Mouse (Mus musculus) MEL (cell line): Measurements from ENCODE around the gene Emc3. TPM values are rescaled to one million over a fixed set of nuclear protein-coding genes. Genes with fewer than 3 reads are reported as not detected.
A peak's percentile ranks its signal among the peaks of the same experiment; 100 is the strongest.

Experiments used
- DNase-seq: peaks from one replicate; pipeline ENCODE4 v3.0.0; 2011; ENCODE audit warnings: low read depth, low spot score
- H3K27ac ChIP-seq: 2 replicates; pipeline ENCODE4 v1.5.1; 2012; ENCODE audit warnings: low read depth, mild to moderate bottlenecking, control low read depth, low read length, moderate library complexity; ENCODE audit not compliant: control insufficient read depth
- H3K27me3 ChIP-seq, 2 experiments: fragments of 150-350 bp in 1 of 2; sonication (generic) in 1 of 2; 2 replicates each; pipeline ENCODE4 v1.6.1; 2012; ENCODE audit warnings: low read length in 2 of 2, mild to moderate bottlenecking in 2 of 2, improper control_type of control experiment in 1 of 2, moderate library complexity in 1 of 2; ENCODE audit not compliant: insufficient read depth in 2 of 2, control insufficient read depth in 1 of 2
- H3K36me3 ChIP-seq, 2 experiments: 2 replicates each; pipeline ENCODE4 v1.6.1; 2012 to 2014; ENCODE audit warnings: low read length in 2 of 2, improper control_type of control experiment in 1 of 2, inconsistent platforms in 1 of 2, mild to moderate bottlenecking in 1 of 2; ENCODE audit not compliant: insufficient read depth in 2 of 2, control insufficient read depth in 1 of 2
- H3K4me1 ChIP-seq, 2 experiments: fragments of 150-350 bp in 1 of 2; sonication (generic) in 1 of 2; 2 replicates each; pipeline ENCODE4 v1.6.1; 2012; ENCODE audit warnings: low read length in 2 of 2, improper control_type of control experiment in 1 of 2, mild to moderate bottlenecking in 1 of 2; ENCODE audit not compliant: insufficient read depth in 2 of 2, control insufficient read depth in 1 of 2
- H3K4me3 ChIP-seq, 2 experiments: fragments of 150-350 bp in 1 of 2; sonication (generic) in 1 of 2; 2 replicates each; pipeline ENCODE4 v1.5.1; 2012; ENCODE audit warnings: low read depth in 2 of 2, low read length in 2 of 2, mild to moderate bottlenecking in 2 of 2, moderate library complexity in 2 of 2, control low read depth in 1 of 2, improper control_type of control experiment in 1 of 2; ENCODE audit not compliant: control insufficient read depth in 1 of 2, insufficient read depth in 1 of 2
- H3K79me2 ChIP-seq: 2 replicates; pipeline ENCODE4 v1.6.1; 2012; ENCODE audit warnings: mild to moderate bottlenecking, low read length, moderate library complexity; ENCODE audit not compliant: control insufficient read depth, poor library complexity, insufficient read depth
- H3K9ac ChIP-seq: 2 replicates; pipeline ENCODE4 v1.6.1; 2012; ENCODE audit warnings: low read depth, mild to moderate bottlenecking, control low read depth, low read length, moderate library complexity; ENCODE audit not compliant: control insufficient read depth, poor library complexity, severe bottlenecking
- H3K9me3 ChIP-seq: fragments of 150-350 bp; sonication (generic); replicated peaks from 2 replicates; pipeline ENCODE4 v1.6.1; 2012; ENCODE audit warnings: mild to moderate bottlenecking, low read length, improper control_type of control experiment, moderate library complexity; ENCODE audit not compliant: insufficient read depth
- CHD1 ChIP-seq: IDR thresholded peaks from 2 replicates; pipeline ENCODE4 v1.6.1; 2012; ENCODE audit warnings: low read depth, mild to moderate bottlenecking, inconsistent platforms, low read length, improper control_type of control experiment
- CHD2 ChIP-seq: IDR thresholded peaks from 2 replicates; pipeline ENCODE4 v1.6.1; 2011; ENCODE audit warnings: low read length, improper control_type of control experiment
- CTCF ChIP-seq, 3 experiments: IDR thresholded peaks in 2 of 3; conservative IDR thresholded peaks in 1 of 3; 2 replicates each; pipeline ENCODE4 v1.5.1; 2011 to 2012; ENCODE audit warnings: low read length in 3 of 3, low read depth in 2 of 3, mild to moderate bottlenecking in 2 of 3, improper control_type of control experiment in 1 of 3, inconsistent platforms in 1 of 3, mixed read lengths in 1 of 3, moderate library complexity in 1 of 3; ENCODE audit not compliant: control insufficient read depth in 1 of 3, insufficient read depth in 1 of 3, poor library complexity in 1 of 3, severe bottlenecking in 1 of 3
- E2F4 ChIP-seq: IDR thresholded peaks from 2 replicates; pipeline ENCODE4 v1.6.1; 2011; ENCODE audit warnings: low read depth, low read length, improper control_type of control experiment, borderline replicate concordance
- ELF1 ChIP-seq: IDR thresholded peaks from 2 replicates; pipeline ENCODE4 v1.6.1; 2014; ENCODE audit warnings: low read depth, mild to moderate bottlenecking, inconsistent platforms, low read length, improper control_type of control experiment, moderate library complexity
- EP300 ChIP-seq, 2 experiments: IDR thresholded peaks; 2 replicates each; pipeline ENCODE4 v1.6.1; 2011; ENCODE audit warnings: improper control_type of control experiment in 2 of 2, low read length in 2 of 2, low read depth in 1 of 2, mild to moderate bottlenecking in 1 of 2
- ETS1 ChIP-seq: IDR thresholded peaks from 2 replicates; pipeline ENCODE4 v1.6.1; 2012; ENCODE audit warnings: low read depth, mild to moderate bottlenecking, inconsistent platforms, low read length, improper control_type of control experiment, moderate library complexity
- GATA1 ChIP-seq: IDR thresholded peaks from 2 replicates; pipeline ENCODE4 v1.6.1; 2011; ENCODE audit warnings: low read depth, low read length, improper control_type of control experiment
- JUND ChIP-seq: IDR thresholded peaks from 2 replicates; pipeline ENCODE4 v1.6.1; 2011; ENCODE audit warnings: low read depth, mild to moderate bottlenecking, improper control_type of control experiment, low read length
- MAZ ChIP-seq: IDR thresholded peaks from 2 replicates; pipeline ENCODE4 v1.6.1; 2012; ENCODE audit warnings: low read depth, mild to moderate bottlenecking, inconsistent platforms, low read length, improper control_type of control experiment
- MEF2A ChIP-seq: IDR thresholded peaks from 2 replicates; pipeline ENCODE4 v1.6.1; 2014; ENCODE audit warnings: low read depth, mild to moderate bottlenecking, inconsistent platforms, low read length, improper control_type of control experiment; ENCODE audit not compliant: poor library complexity, insufficient replicate concordance, severe bottlenecking; ENCODE audit errors: extremely low read depth
- MXI1 ChIP-seq: IDR thresholded peaks from 2 replicates; pipeline ENCODE4 v1.6.1; 2011; ENCODE audit warnings: mild to moderate bottlenecking, low read depth, low read length, improper control_type of control experiment
- MYB ChIP-seq: IDR thresholded peaks from 2 replicates; pipeline ENCODE4 v1.6.1; 2011; ENCODE audit warnings: mild to moderate bottlenecking, low read depth, low read length, improper control_type of control experiment
- MYC ChIP-seq: IDR thresholded peaks from 2 replicates; pipeline ENCODE4 v1.6.1; 2011; ENCODE audit warnings: low read depth, mild to moderate bottlenecking, low read length, improper control_type of control experiment, moderate library complexity
- POLR2A ChIP-seq, 2 experiments: IDR thresholded peaks; 2 replicates each; pipeline ENCODE4 v1.6.1; 2011 to 2012; ENCODE audit warnings: low read length in 2 of 2, mild to moderate bottlenecking in 2 of 2, control low read depth in 1 of 2, improper control_type of control experiment in 1 of 2, low read depth in 1 of 2, moderate library complexity in 1 of 2; ENCODE audit not compliant: control insufficient read depth in 1 of 2, insufficient read depth in 1 of 2, poor library complexity in 1 of 2
- POLR2AphosphoS2 ChIP-seq: IDR thresholded peaks from 2 replicates; pipeline ENCODE4 v1.6.1; 2011; ENCODE audit warnings: low read length, improper control_type of control experiment
- POLR2AphosphoS5 ChIP-seq: IDR thresholded peaks from 2 replicates; pipeline ENCODE4 v1.6.1; 2012; ENCODE audit warnings: low read depth, borderline replicate concordance, mild to moderate bottlenecking, inconsistent platforms, low read length, moderate library complexity, mixed read lengths
- SIN3A ChIP-seq: IDR thresholded peaks from 2 replicates; pipeline ENCODE4 v1.6.1; 2012; ENCODE audit warnings: low read length, improper control_type of control experiment, inconsistent platforms
- TCF12 ChIP-seq: IDR thresholded peaks from 2 replicates; pipeline ENCODE4 v1.6.1; 2014; ENCODE audit warnings: low read depth, mild to moderate bottlenecking, inconsistent platforms, low read length, improper control_type of control experiment, moderate library complexity
- USF2 ChIP-seq, 2 experiments: IDR thresholded peaks; 2 replicates each; pipeline ENCODE4 v1.6.1; 2011 to 2012; ENCODE audit warnings: improper control_type of control experiment in 2 of 2, low read length in 2 of 2, borderline replicate concordance in 1 of 2, inconsistent platforms in 1 of 2, low read depth in 1 of 2, mild to moderate bottlenecking in 1 of 2; ENCODE audit not compliant: insufficient read depth in 1 of 2
- ZC3H11A ChIP-seq: IDR thresholded peaks from 2 replicates; pipeline ENCODE4 v1.6.1; 2012; ENCODE audit warnings: low read depth, mild to moderate bottlenecking, inconsistent platforms, low read length, improper control_type of control experiment
- ZKSCAN1 ChIP-seq: IDR thresholded peaks from 2 replicates; pipeline ENCODE4 v1.6.1; 2012; ENCODE audit warnings: low read depth, mild to moderate bottlenecking, inconsistent platforms, low read length, improper control_type of control experiment, moderate library complexity
- ZMIZ1 ChIP-seq: IDR thresholded peaks from 2 replicates; pipeline ENCODE4 v1.6.1; 2012; ENCODE audit warnings: low read depth, mild to moderate bottlenecking, inconsistent platforms, low read length, improper control_type of control experiment, moderate library complexity
- ZNF384 ChIP-seq: IDR thresholded peaks from 2 replicates; pipeline ENCODE4 v1.6.1; 2012; ENCODE audit warnings: low read depth, mild to moderate bottlenecking, inconsistent platforms, low read length, improper control_type of control experiment
- polyA plus RNA-seq, 2 experiments: library from polyadenylated mRNA; stranded (reverse) in 1 of 2; unstranded in 1 of 2; fragments of >175 nt in 1 of 2; fragments of >200 nt in 1 of 2; gene quantifications; 2 replicates each; pipeline versions ENCODE4 v1.2.1 to v1.2.4; 2012; ENCODE audit warnings: low replicate concordance in 2 of 2, low read depth in 1 of 2; ENCODE audit not compliant: insufficient read length in 2 of 2, insufficient read depth in 1 of 2, missing spikeins in 1 of 2
- total RNA-seq: library from RNA; depleted of rRNA; stranded (reverse); fragments of 300-350 nt; gene quantifications from 2 replicates; pipeline ENCODE4 v1.2.3, GENCODE M21; 2012

Gene Emc3
- total and polyA plus RNA-seq, 3 experiments, result 62.3 to 172 (median 73.1) TPM

DNA sequence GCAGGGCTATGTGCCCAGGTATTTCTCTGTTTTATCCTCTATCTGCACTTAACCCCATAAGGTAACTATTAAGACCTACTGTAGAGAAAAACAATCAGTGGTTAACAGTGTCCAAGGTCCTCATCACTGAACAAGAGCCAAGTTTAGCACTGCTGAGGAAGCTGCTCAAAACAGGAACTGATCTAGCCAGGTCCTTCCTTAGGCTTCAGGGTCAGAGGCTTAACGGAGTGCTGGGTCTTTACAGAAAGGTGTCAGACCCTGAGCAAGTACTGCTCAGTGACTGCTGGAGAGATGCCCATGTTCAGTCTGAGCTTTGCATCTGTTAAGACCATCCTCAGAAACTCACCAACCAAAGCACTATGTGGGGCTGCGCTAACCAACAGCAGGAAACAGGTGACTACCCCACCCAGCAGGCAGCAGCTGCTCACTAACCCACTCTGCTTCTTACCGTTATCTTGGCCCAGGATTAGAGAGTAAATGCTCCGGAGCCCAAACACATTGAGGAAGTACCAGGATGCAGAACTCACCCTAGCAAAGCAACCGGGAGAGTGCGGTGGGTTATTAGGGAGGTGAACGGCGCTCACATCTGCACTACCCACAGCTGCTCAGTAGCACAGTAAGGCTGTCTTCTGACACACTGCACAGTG lies 13.9 kb downstream of the Emc3 start:
- H3K4me1 ChIP-seq, result peaks cover 0 to 16% of the 10 kb centered on the region in 2 experiments
- TF ChIP-seq CTCF (IDR thresholded peaks at IDR 0.05 in 2 of 3, conservative IDR thresholded peaks at IDR 0.05 in 1 of 3; ENCODE audit: control insufficient read depth in 1 of 3, insufficient read depth in 1 of 3, low read depth in 2 of 3, low read length in 3 of 3, poor library complexity in 1 of 3, severe bottlenecking in 1 of 3) (no peak), JUND (no peak), ETS1 (peak; percentile 92), SIN3A (peak; percentile 56; the same call in 1 of the 2 replicates)
- DNase-seq, result peak; percentile 76
- H3K4me3 ChIP-seq, result no peak overlapping the region
- no peaks in the 10 kb centered on the region for H3K79me2 ChIP-seq
- peak overlapping the region; percentile 33; the same call in 1 of the 2 replicates for H3K27ac ChIP-seq
- no peak overlapping the region for H3K9ac ChIP-seq
- no peaks in the 10 kb centered on the region for H3K9me3 ChIP-seq
- H3K27me3 ChIP-seq, result no peaks in the 10 kb centered on the region
- peaks cover 5 to 29% of the 10 kb centered on the region in 2 experiments; a peak in 3 of 4 replicates for H3K36me3 ChIP-seq

DNA sequence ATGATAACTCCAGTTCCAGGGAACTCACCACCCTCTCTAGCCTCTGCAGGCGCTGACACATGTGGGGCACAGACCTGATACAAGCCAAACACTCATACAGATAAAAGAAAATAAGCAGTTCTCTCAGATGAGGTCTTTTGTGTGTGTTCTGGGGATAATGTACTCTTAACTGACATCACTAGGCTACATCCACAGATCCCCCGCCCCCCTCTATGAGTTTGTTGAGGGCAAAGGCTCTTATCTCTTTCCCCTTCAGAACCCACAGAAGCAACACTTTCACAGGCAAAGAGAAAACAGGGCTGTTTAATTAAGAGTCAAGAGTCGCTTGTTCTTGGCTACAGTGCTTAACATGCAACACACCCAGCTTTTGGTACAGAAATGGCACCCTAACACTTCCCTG lies 16.9 kb downstream of the Emc3 start:
- no peaks in the 10 kb centered on the region for H3K79me2 ChIP-seq
- DNase-seq, result peak; percentile 47
- H3K4me3 ChIP-seq, result no peak overlapping the region
- H3K27ac ChIP-seq, result no peak overlapping the region
- no peaks in the 10 kb centered on the region for H3K27me3 ChIP-seq
- H3K9ac ChIP-seq, result no peak overlapping the region
- TF ChIP-seq JUND (no peak), POLR2AphosphoS5 (no peak), ZKSCAN1 (no peak), MEF2A (no peak), USF2 (IDR thresholded peaks at IDR 0.05; ENCODE audit: borderline replicate concordance in 1 of 2, insufficient read depth in 1 of 2, low read depth in 1 of 2, low read length in 2 of 2) (no peak), EP300 (IDR thresholded peaks at IDR 0.05; ENCODE audit: low read depth in 1 of 2, low read length in 2 of 2) (no peak), CHD1 (no peak), CHD2 (no peak)
- TF ChIP-seq, all 39 proteins: peak for 0
- Histone ChIP-seq H3K36me3 (peaks cover 5 to 15% of the 10 kb centered on the region in 2 experiments; a peak in 3 of 4 replicates), H3K4me1 (peaks cover 0 to 16% of the 10 kb centered on the region in 2 experiments), H3K9me3 (no peaks in the 10 kb centered on the region)

DNA sequence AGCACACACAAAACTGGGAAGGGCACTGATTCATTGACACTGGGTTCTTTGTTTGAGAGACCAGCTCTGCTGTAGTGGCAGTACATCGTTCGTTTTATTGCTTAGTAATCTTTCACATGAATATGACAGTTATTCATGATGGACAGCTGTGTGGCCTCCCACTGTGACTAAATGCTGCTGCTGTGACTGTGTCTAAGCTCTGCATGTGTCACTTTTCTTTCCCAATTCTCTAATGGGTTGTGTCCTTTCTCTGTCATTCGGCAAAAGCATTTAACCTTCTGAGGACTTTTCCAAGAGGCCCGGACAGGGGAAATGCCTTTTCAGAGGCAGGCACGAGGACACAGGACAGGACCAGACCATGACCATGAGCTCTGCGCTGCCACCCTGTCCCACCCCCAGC lies 17.5 kb downstream of the Emc3 start:
- peaks cover 5 to 15% of the 10 kb centered on the region in 2 experiments; a peak in 3 of 4 replicates for H3K36me3 ChIP-seq
- no peak for TF ChIP-seq TCF12
- TF ChIP-seq MYC, result no peak
- no peak for TF ChIP-seq GATA1
- TF ChIP-seq ZC3H11A, result no peak
- TF ChIP-seq MXI1, result no peak
- TF ChIP-seq ZNF384, result no peak
- no peak for TF ChIP-seq CHD2
- TF ChIP-seq MEF2A, result no peak
- no peak for TF ChIP-seq MAZ
- no peak for TF ChIP-seq CTCF (IDR thresholded peaks at IDR 0.05 in 2 of 3, conservative IDR thresholded peaks at IDR 0.05 in 1 of 3; ENCODE audit: control insufficient read depth in 1 of 3, insufficient read depth in 1 of 3, low read depth in 2 of 3, low read length in 3 of 3, poor library complexity in 1 of 3, severe bottlenecking in 1 of 3)
- no peak for TF ChIP-seq MYB
- TF ChIP-seq POLR2A (IDR thresholded peaks at IDR 0.05; ENCODE audit: control insufficient read depth in 1 of 2, insufficient read depth in 1 of 2, low read depth in 1 of 2, low read length in 2 of 2, poor library complexity in 1 of 2), result no peak
- no peak for TF ChIP-seq ZMIZ1
- TF ChIP-seq POLR2AphosphoS2, result no peak
- no peak for TF ChIP-seq ELF1
- no peak for TF ChIP-seq EP300 (IDR thresholded peaks at IDR 0.05; ENCODE audit: low read depth in 1 of 2, low read length in 2 of 2)
- no peak for TF ChIP-seq E2F4
- TF ChIP-seq ETS1, result no peak

More for the DNA sequence above, 17.5 kb downstream of the Emc3 start:
- no peaks in the 10 kb centered on the region for H3K9me3 ChIP-seq
- H3K4me1 ChIP-seq, result peaks cover 0 to 16% of the 10 kb centered on the region in 2 experiments
- no peaks in the 10 kb centered on the region for H3K27me3 ChIP-seq
- H3K9ac ChIP-seq, result no peak overlapping the region
- DNase-seq, result no peak
- H3K4me3 ChIP-seq, result no peak overlapping the region
- H3K79me2 ChIP-seq, result no peaks in the 10 kb centered on the region
- H3K27ac ChIP-seq, result no peak overlapping the region
